Comparison of ENCODE assay signal across 9 mouse cellular contexts in genomic region chr6:38131801-38132231, GRCm38 (mm10). TPM values are rescaled to one million over a fixed set of nuclear protein-coding genes. Genes with fewer than 3 reads are reported as not detected.
DNase-seq lines count a peak whose midpoint lies in the region; ATAC-seq and TF ChIP-seq lines count a peak whose summit lies in the region.
"Had no signal": no experiment of that assay in that cellular context is flagged by ENCODE, and none has a peak within 500 bp of the region (broad histone marks: within the 10 kb centered on the region; RNA-seq: fewer than 3 reads in every experiment).

No protein-coding gene starts in this region.

- H3K4me2 ChIP-seq in lung, embryonic 14.5 days: no peak overlapping the region
- no peak overlapping the region for H3K4me2 ChIP-seq in lung, postnatal 0 days (replicated peaks; ENCODE audit: low read depth, low read length)
- H3K4me2 ChIP-seq: stomach, embryonic 15.5 days had no signal

- no peaks in the 10 kb centered on the region for H3K4me1 ChIP-seq in lung, embryonic 14.5 days (ENCODE audit: insufficient read depth)
- no peaks in the 10 kb centered on the region for H3K4me1 ChIP-seq in lung, postnatal 0 days (ENCODE audit: insufficient read depth, low read depth, low read length)
- H3K4me1 ChIP-seq: stomach, embryonic 15.5 days had no signal

- peak; percentile 42 for DNase-seq in lung, embryonic 14.5 days
- no peak for DNase-seq in lung, postnatal 0 days (ENCODE audit: low spot score)
- peak; percentile 85 to 88 for DNase-seq in adrenal gland, postnatal 36 days
- DNase-seq in heart, adult 8-10 months (ENCODE audit: low spot score): peak; percentile 56
- peak; percentile 56 to 74 for DNase-seq in lung, postnatal 4 days
- DNase-seq in T-cell, adult 2 months (ENCODE audit: low spot score): no peak
- DNase-seq in frontal cortex, postnatal 14 days (ENCODE audit: low spot score in 2 of 2): no peak
- DNase-seq in thymus, postnatal 10 days (ENCODE audit: low spot score in 2 of 2): no peak

- peak; percentile 60; the same call in 1 of the 2 replicates for ATAC-seq in lung, embryonic 14.5 days (ENCODE audit: insufficient read depth)
- ATAC-seq in lung, postnatal 0 days: no peak

- H3K9ac ChIP-seq in lung, embryonic 14.5 days: no peak overlapping the region
- no peak overlapping the region for H3K9ac ChIP-seq in lung, postnatal 0 days (replicated peaks; ENCODE audit: low read depth)
- H3K9ac ChIP-seq: stomach, embryonic 15.5 days had no signal

- no peaks in the 10 kb centered on the region for H3K27me3 ChIP-seq in lung, embryonic 14.5 days (ENCODE audit: insufficient read depth, low read length)
- no peaks in the 10 kb centered on the region for H3K27me3 ChIP-seq in lung, postnatal 0 days (replicated peaks; ENCODE audit: insufficient read depth, low read length)
- H3K27me3 ChIP-seq: stomach, embryonic 15.5 days had no signal

- no peaks in the 10 kb centered on the region for H3K9me3 ChIP-seq in lung, embryonic 14.5 days (ENCODE audit: low read depth, low read length)
- no peaks in the 10 kb centered on the region for H3K9me3 ChIP-seq in lung, postnatal 0 days (ENCODE audit: low read length)
- H3K9me3 ChIP-seq: stomach, embryonic 15.5 days had no signal

- H3K36me3 ChIP-seq in lung, embryonic 14.5 days (ENCODE audit: insufficient read depth): peaks cover 47% of the 10 kb centered on the region
- H3K36me3 ChIP-seq in lung, postnatal 0 days (ENCODE audit: insufficient read depth, low read length): no peaks in the 10 kb centered on the region

- no peak overlapping the region for H3K4me3 ChIP-seq in lung, embryonic 14.5 days (ENCODE audit: low read depth, low read length)
- no peak overlapping the region for H3K4me3 ChIP-seq in lung, postnatal 0 days (ENCODE audit: low read depth, low read length)
- H3K4me3 ChIP-seq: stomach, embryonic 15.5 days had no signal

- 53% methylated on average over 4 of the region's 4 CpGs for WGBS in lung, embryonic 14.5 days
- 63% methylated on average over 4 of the region's 4 CpGs for WGBS in lung, postnatal 0 days

- no peak for TF ChIP-seq EP300 in lung, postnatal 0 days (IDR thresholded peaks at IDR 0.05)

- no peak for TF ChIP-seq CTCF in lung, embryonic 14.5 days (IDR thresholded peaks at IDR 0.05; ENCODE audit: low read depth)
- no peak for TF ChIP-seq CTCF in lung, postnatal 0 days (IDR thresholded peaks at IDR 0.05)

- peak overlapping the region; percentile 42; the same call in 1 of the 2 replicates for H3K27ac ChIP-seq in lung, embryonic 14.5 days (ENCODE audit: low read depth)
- no peak overlapping the region for H3K27ac ChIP-seq in lung, postnatal 0 days (ENCODE audit: low read length)
- H3K27ac ChIP-seq: stomach, embryonic 15.5 days had no signal

RNA-seq across cellular contexts. Expression of gene Atp6v0a4, which starts 7.4 kb away (rescaled TPM):
- polyA plus RNA-seq in lung, embryonic 14.5 days (2014; fragmentation: Nextera tagmentation; extraction: Ambion mirVana): 0.14 and 0.34 TPM in 2 replicates
- polyA plus RNA-seq in lung, postnatal 0 days (2015; fragmentation: Nextera tagmentation; extraction: Ambion mirVana): 16.0 and 20.0 TPM in 2 replicates
- 1 to 10 TPM; 1.9 to 2.4 TPM for total RNA-seq in adrenal gland, postnatal 36 days (2021)
- 1 to 10 TPM; 2.0 to 3.9 (median 2.2) TPM for total RNA-seq in heart, adult 8-10 months (2022)

RNA-seq across cellular contexts. Expression of gene Tmem213, which starts 22.8 kb away (rescaled TPM):
- polyA plus RNA-seq in lung, embryonic 14.5 days (2014; fragmentation: Nextera tagmentation; extraction: Ambion mirVana): 4.4 and 5.9 TPM in 2 replicates
- 66.6 and 99.1 TPM in 2 replicates for polyA plus RNA-seq in lung, postnatal 0 days (2015; fragmentation: Nextera tagmentation; extraction: Ambion mirVana)
- total RNA-seq in adrenal gland, postnatal 36 days (2021): not detected
- not detected for total RNA-seq in heart, adult 8-10 months (2022)

Comparison
In these comparisons a context has a peak if more than half of its experiments do, and no peak if none do; other contexts are left out.
1. DNase-seq: peak in lung, embryonic 14.5 days (single experiment), adrenal gland, postnatal 36 days (2 of 2), heart, adult 8-10 months (single experiment) and lung, postnatal 4 days (2 of 2); none in lung, postnatal 0 days (single experiment), T-cell, adult 2 months (single experiment), frontal cortex, postnatal 14 days (0 of 2) and thymus, postnatal 10 days (0 of 2).